ENCODE assay signal across 8 mouse cellular contexts in the genomic region with DNA sequence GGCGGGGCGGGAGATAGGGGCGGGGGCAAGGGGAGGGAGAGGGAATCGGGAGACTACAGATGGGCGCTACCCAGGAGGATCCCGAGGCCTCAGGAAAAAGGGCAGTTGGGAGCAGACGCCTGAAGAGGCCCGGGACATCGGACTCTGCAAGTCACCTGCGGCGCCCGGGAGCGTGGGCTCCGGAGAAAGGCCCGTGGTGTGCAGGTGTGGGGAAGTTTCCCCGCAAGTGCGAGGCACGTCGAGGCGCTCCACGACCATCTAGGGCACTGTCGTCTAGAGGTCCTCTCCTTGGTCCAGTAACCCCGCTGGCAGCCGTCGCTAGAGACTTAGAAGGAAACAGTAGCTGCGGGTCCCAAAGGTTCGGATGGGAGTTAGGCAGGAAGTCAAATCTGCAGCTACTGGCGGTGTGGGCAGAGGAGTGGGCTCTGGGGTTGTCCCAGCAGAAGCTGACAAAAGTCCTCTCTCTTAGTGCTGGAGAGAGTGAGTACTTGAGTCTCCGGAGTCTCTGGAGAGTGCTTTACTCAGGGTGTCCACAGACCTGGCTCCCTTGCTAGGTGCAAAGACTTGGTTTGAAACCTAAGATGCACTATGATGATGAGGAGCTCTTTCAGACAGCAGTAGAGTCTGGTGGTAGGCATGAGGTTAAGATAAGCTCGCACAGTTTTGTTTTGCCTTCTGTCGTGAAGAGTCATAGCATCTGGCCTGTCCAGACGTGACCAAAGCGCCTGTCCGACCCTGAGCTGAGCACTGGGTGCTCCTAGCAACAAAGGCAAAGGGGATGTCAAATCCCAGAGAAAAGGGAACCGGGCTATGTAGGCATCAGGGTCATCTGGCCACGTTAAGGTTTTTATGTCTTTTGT.
DNase-seq lines count a peak whose midpoint lies in the region; ATAC-seq and TF ChIP-seq lines count a peak whose summit lies in the region.

No protein-coding gene starts in this region.

- H3K4me3 ChIP-seq in lung, adult 2 months (replicated peaks; ENCODE audit: extremely low read depth, low read depth, low read length) = no peak overlapping the region
- H3K4me3 ChIP-seq in embryonic fibroblast, embryonic 13.5 days (ENCODE audit: insufficient read depth, low read length) = peak overlapping the region; percentile 17
- H3K4me3 ChIP-seq in intestine, embryonic 16.5 days (ENCODE audit: low read length) = peak overlapping the region; percentile 50
- H3K4me3 ChIP-seq in midbrain, embryonic 16.5 days (ENCODE audit: low read depth, low read length) = peak overlapping the region; percentile 35

- WGBS in lung, adult 2 months = 10% methylated on average over 36 of the region's 36 CpGs
- WGBS in intestine, embryonic 16.5 days = 5% methylated on average over 34 of the region's 36 CpGs
- WGBS in midbrain, embryonic 16.5 days = 2% methylated on average over 35 of the region's 36 CpGs

- TF ChIP-seq CTCF in lung, adult 2 months (IDR thresholded peaks at IDR 0.05; ENCODE audit: insufficient read depth, low read length) = no peak
- TF ChIP-seq CTCF in embryonic fibroblast, embryonic 13.5 days (IDR thresholded peaks at IDR 0.05; ENCODE audit: borderline replicate concordance, insufficient read depth, low read length) = no peak

- DNase-seq in lung, adult 2 months = peak; percentile 12
- DNase-seq in lung, adult 18-20 months = no peak
- no peak for DNase-seq in adrenal gland, postnatal 36 days

- H3K27me3 ChIP-seq in intestine, embryonic 16.5 days (replicated peaks; ENCODE audit: control insufficient read depth, insufficient read depth, low read length) = peaks cover 33% of the 10 kb centered on the region
- H3K27me3 ChIP-seq in midbrain, embryonic 16.5 days (ENCODE audit: control insufficient read depth, insufficient read depth, low read depth, low read length) = peaks cover 36% of the 10 kb centered on the region

- peak overlapping the region; percentile 39 for H3K9ac ChIP-seq in intestine, embryonic 16.5 days (ENCODE audit: low read depth, low read length)
- H3K9ac ChIP-seq in midbrain, embryonic 16.5 days (ENCODE audit: low read depth, low read length) = peak overlapping the region; percentile 55

- H3K27ac ChIP-seq in embryonic fibroblast, embryonic 13.5 days (ENCODE audit: insufficient read depth, low read length) = no peak overlapping the region
- no peak overlapping the region for H3K27ac ChIP-seq in intestine, embryonic 16.5 days (ENCODE audit: low read length)
- no peak overlapping the region for H3K27ac ChIP-seq in midbrain, embryonic 16.5 days (ENCODE audit: low read length)

- peak overlapping the region; percentile 73 for H3K4me2 ChIP-seq in intestine, embryonic 16.5 days (ENCODE audit: low read depth, low read length)
- peak overlapping the region; percentile 64 for H3K4me2 ChIP-seq in midbrain, embryonic 16.5 days (ENCODE audit: low read length)

- peaks cover 3% of the 10 kb centered on the region; the same call in 1 of the 2 replicates for H3K4me1 ChIP-seq in lung, adult 2 months (ENCODE audit: control insufficient read depth, insufficient read depth, low read length)
- no peaks in the 10 kb centered on the region for H3K4me1 ChIP-seq in embryonic fibroblast, embryonic 13.5 days (ENCODE audit: control insufficient read depth, insufficient read depth, low read length)
- 0 out of 2 replicates have a peak, but pooled peaks cover 3% of the 10 kb centered on the region for H3K4me1 ChIP-seq in intestine, embryonic 16.5 days (ENCODE audit: control insufficient read depth, insufficient read depth, low read length)
- peaks cover 7% of the 10 kb centered on the region; the same call in 1 of the 2 replicates for H3K4me1 ChIP-seq in midbrain, embryonic 16.5 days (ENCODE audit: control insufficient read depth, insufficient read depth, low read length)

- no peak for TF ChIP-seq POLR2A in lung, adult 2 months (IDR thresholded peaks at IDR 0.05; ENCODE audit: borderline replicate concordance, extremely low read depth, low read depth, low read length)
- no peak for TF ChIP-seq POLR2A in embryonic fibroblast, embryonic 13.5 days (IDR thresholded peaks at IDR 0.05; ENCODE audit: low read depth, low read length)

- no peaks in the 10 kb centered on the region for H3K36me3 ChIP-seq in intestine, embryonic 16.5 days (ENCODE audit: control insufficient read depth, insufficient read depth, low read length)
- H3K36me3 ChIP-seq in midbrain, embryonic 16.5 days (ENCODE audit: control insufficient read depth, insufficient read depth, low read length) = no peaks in the 10 kb centered on the region

- no peaks in the 10 kb centered on the region for H3K9me3 ChIP-seq in intestine, embryonic 16.5 days (ENCODE audit: control insufficient read depth, low read length)
- H3K9me3 ChIP-seq in midbrain, embryonic 16.5 days (replicated peaks; ENCODE audit: control insufficient read depth, low read length, poor library complexity, severe bottlenecking) = no peaks in the 10 kb centered on the region

- peak; percentile 79 for ATAC-seq in intestine, embryonic 16.5 days
- 0 out of 2 replicates have a peak, but pooled peaks have one; percentile 23 for ATAC-seq in midbrain, embryonic 16.5 days
- ATAC-seq in erythroid progenitor cell, adult 5-6 weeks (replicated peaks; ENCODE audit: low FRiP score, poor library complexity, severe bottlenecking) = no peak
- no peak for ATAC-seq in erythroblast, adult 5-6 weeks (replicated peaks; ENCODE audit: low FRiP score, poor library complexity, severe bottlenecking)

Comparison
In these comparisons a context has a peak if more than half of its experiments do, and no peak if none do; other contexts are left out.
1. ATAC-seq: peak in intestine, embryonic 16.5 days (single experiment) and midbrain, embryonic 16.5 days (single experiment); none in erythroid progenitor cell, adult 5-6 weeks (single experiment) and erythroblast, adult 5-6 weeks (single experiment).